Comparison of ENCODE assay signal across 27 mouse cellular contexts in genomic region chr1:64744616-64745015, GRCm38 (mm10).
"Had no signal": no experiment of that assay in that cellular context is flagged by ENCODE, and none has a peak within 500 bp of the region (broad histone marks: within the 10 kb centered on the region; RNA-seq: fewer than 3 reads in every experiment).

No protein-coding gene starts in this region.

- DNase-seq: gastrocnemius, adult 2 months; gastrocnemius, postnatal 10 days; gastrocnemius, postnatal 25 days; heart, adult 2 months; heart, postnatal 10 days; heart, postnatal 4 days; kidney, adult 18-20 months; kidney, adult 8-10 months; kidney, postnatal 14 days; kidney, postnatal 36 days; layer of hippocampus, adult 9-11 months; layer of hippocampus, postnatal 36 days; left cerebral cortex, postnatal 4 days had no signal

- ATAC-seq: hindbrain, embryonic 16.5 days; inflammation-experienced regulatory T-cells, adult 6 months; intestine, embryonic 15.5 days; intestine, postnatal 0 days; liver, embryonic 12.5 days had no signal

- H3K4me1 ChIP-seq: hindbrain, embryonic 10.5 days; hindbrain, embryonic 12.5 days; kidney, embryonic 15.5 days; limb, embryonic 15.5 days had no signal

- H3K4me3 ChIP-seq: gastrocnemius, adult 2 months; heart, adult 2 months; heart, embryonic 12.5 days; hindbrain, embryonic 10.5 days; hindbrain, embryonic 12.5 days; intestine, embryonic 15.5 days; kidney, embryonic 15.5 days; limb, embryonic 13.5 days; limb, embryonic 15.5 days; liver, embryonic 12.5 days had no signal

- H3K27ac ChIP-seq: gastrocnemius, adult 2 months; heart, adult 2 months; hindbrain, embryonic 10.5 days; hindbrain, embryonic 12.5 days; hindbrain, embryonic 14.5 days; intestine, embryonic 15.5 days; kidney, embryonic 15.5 days; kidney, postnatal 0 days; limb, embryonic 13.5 days; limb, embryonic 15.5 days; liver, embryonic 12.5 days; liver, embryonic 14.5 days had no signal

- H3K9ac ChIP-seq: heart, embryonic 12.5 days; hindbrain, embryonic 12.5 days; hindbrain, embryonic 14.5 days; intestine, embryonic 15.5 days; kidney, embryonic 15.5 days; limb, embryonic 13.5 days; limb, embryonic 15.5 days; liver, embryonic 12.5 days; liver, embryonic 14.5 days had no signal

- H3K9me3 ChIP-seq: heart, embryonic 12.5 days; hindbrain, embryonic 10.5 days; hindbrain, embryonic 12.5 days; intestine, embryonic 15.5 days; kidney, embryonic 15.5 days; limb, embryonic 13.5 days; limb, embryonic 15.5 days; liver, embryonic 12.5 days had no signal

- H3K36me3 ChIP-seq: heart, embryonic 12.5 days; hindbrain, embryonic 10.5 days; hindbrain, embryonic 12.5 days; intestine, embryonic 15.5 days; kidney, embryonic 15.5 days; limb, embryonic 13.5 days; limb, embryonic 15.5 days; liver, embryonic 12.5 days had no signal

- H3K4me2 ChIP-seq: heart, embryonic 12.5 days; hindbrain, embryonic 12.5 days; hindbrain, embryonic 14.5 days; intestine, embryonic 15.5 days; kidney, embryonic 15.5 days; limb, embryonic 13.5 days; limb, embryonic 15.5 days; liver, embryonic 12.5 days had no signal

- H3K27me3 ChIP-seq: hindbrain, embryonic 12.5 days; intestine, embryonic 15.5 days had no signal
